Mouse (Mus musculus) c-Kit-positive CD71-positive TER-119-positive erythroid progenitor cells, embryonic 14.5 days (primary cell): Measurements from ENCODE around the gene Spop.

Source experiments
- DNase-seq: peaks from one replicate; pipeline ENCODE4 v3.0.0-alpha.2; 2013; ENCODE audit warnings: low spot score

Spop gene

GRCm38 (mm10) chr11:95520456-95521072 is 106.7 kb downstream of the Spop start:
- DNase-seq, result peak; percentile 73

- DNase-seq, result peak; percentile 64
Measured at GRCm38 (mm10) chr11:95521563-95521962, 107.7 kb downstream of the Spop start.

GRCm38 (mm10) chr11:95527307-95527706 is 113.4 kb downstream of the Spop start:
- no peak for DNase-seq

- DNase-seq, result no peak
Measured at GRCm38 (mm10) chr11:95528231-95528630, 114.4 kb downstream of the Spop start.

- DNase-seq, result no peak
Measured at GRCm38 (mm10) chr11:95532353-95533072, 118.6 kb downstream of the Spop start.

- DNase-seq, result peak; percentile 51
Measured at GRCm38 (mm10) chr11:95533484-95534160, 119.7 kb downstream of the Spop start.

- DNase-seq, result no peak
Measured at GRCm38 (mm10) chr11:95538378-95539104, 124.7 kb downstream of the Spop start.

GRCm38 (mm10) chr11:95540637-95541385 is 126.9 kb downstream of the Spop start:
- DNase-seq, result no peak
